Mouse (Mus musculus) liver, adult (tissue): ENCODE data around the gene Adamtsl2.

Source experiments
- GATA4 ChIP-seq: IDR thresholded peaks from 2 replicates; pipeline ENCODE4 v1.6.1; 2014; ENCODE audit warnings: mild to moderate bottlenecking, low read length; ENCODE audit not compliant: insufficient replicate concordance

The Adamtsl2 gene

GRCm38 (mm10) chr2:27079152-27079584 lies at the start of gene Adamtsl2:
TSS of gene Adamtsl2 (plus strand) at chr2:27079379.
- TF ChIP-seq GATA4: no peak

DNA sequence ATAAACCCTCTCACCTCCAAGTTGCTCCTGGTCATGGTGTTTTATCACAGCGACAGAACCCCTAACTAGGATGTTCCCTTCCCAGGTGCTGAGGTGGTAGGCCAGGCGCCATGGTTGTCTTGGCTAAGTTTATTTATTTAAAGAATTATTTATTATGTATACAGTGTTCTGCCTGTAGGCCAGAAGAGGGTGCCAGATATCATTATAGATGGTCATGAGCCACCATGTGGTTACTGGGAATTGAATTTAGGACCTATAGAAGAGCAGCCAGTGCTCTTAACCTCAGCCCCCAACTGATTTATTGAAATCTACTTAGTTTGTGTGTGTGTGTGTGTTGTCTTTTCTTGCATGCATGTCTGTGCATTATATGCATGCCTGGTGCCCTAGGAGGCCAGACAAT lies 46.8 kb upstream of the Adamtsl2 start:
- no peak for TF ChIP-seq GATA4

DNA sequence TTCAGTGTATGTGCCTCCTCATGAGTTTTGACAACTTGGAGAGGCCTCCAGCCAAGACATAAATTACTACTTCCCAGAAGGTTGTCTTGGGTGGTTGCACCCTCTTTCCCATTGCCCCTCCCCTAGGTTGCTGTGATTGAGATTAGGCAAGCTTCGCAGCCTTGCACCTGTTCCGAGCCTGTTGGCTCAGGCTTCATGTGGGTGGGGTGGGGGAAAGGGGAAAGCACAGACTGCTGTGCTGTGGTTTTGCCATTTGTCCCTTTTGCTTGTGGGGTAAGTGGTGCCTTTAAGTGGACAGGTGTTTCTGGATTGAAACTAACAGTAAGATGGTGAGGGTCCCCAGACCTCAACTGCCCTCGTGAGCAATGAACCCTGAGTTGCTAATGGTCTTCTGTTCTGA lies 43.2 kb upstream of the Adamtsl2 start:
- TF ChIP-seq GATA4: no peak

- no peak for TF ChIP-seq GATA4
Observed at GRCm38 (mm10) chr2:27037008-27037407, 42.2 kb upstream of the Adamtsl2 start.

- TF ChIP-seq GATA4: no peak
Observed at GRCm38 (mm10) chr2:27038596-27038995, 40.6 kb upstream of the Adamtsl2 start.

GRCm38 (mm10) chr2:27039286-27039685 lies 39.9 kb upstream of the Adamtsl2 start:
- no peak for TF ChIP-seq GATA4

GRCm38 (mm10) chr2:27042131-27042844 lies 36.9 kb upstream of the Adamtsl2 start:
- no peak for TF ChIP-seq GATA4

DNA sequence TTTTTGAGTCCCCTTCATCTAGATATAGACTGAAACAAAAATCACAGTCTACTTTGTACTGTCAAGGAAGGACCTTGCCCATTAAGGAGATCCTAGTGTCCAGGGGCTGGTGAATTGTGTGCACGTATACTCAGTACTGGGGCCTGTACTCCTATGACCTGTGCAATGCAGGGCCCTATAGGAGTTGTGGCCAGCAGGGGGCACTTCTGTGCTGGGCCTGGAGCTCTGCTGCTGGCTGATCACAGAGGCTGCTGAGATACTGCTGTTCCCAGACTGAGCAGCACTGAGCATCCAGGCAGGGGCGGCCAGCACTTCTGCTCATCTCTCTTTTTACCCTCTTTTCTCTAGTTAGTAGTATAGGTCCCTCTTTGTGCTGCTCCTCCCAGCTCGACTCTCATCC lies 35.7 kb upstream of the Adamtsl2 start:
- no peak for TF ChIP-seq GATA4

- TF ChIP-seq GATA4: no peak
Observed at GRCm38 (mm10) chr2:27044166-27044565, 35.0 kb upstream of the Adamtsl2 start.

DNA sequence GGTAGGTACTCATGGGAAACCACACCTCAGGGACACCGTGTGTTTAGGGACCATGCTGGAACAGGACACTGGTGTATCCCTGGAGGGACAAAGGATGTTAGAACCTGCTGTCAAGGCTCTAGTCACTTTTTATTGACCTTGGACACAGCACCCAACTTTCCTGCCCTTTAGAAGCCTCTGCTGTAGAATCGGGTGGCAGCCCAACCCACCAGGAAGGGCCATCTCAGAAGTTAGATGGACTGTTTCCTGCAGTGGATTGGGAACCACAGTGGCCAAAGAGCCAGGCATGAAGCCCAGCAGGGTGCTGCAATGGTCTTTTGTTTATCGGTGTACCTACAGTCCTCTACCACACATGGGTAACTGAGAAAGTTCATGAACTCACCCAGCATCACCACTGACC lies 34.5 kb upstream of the Adamtsl2 start:
- no peak for TF ChIP-seq GATA4

GRCm38 (mm10) chr2:27045979-27046770 lies 33.0 kb upstream of the Adamtsl2 start:
- TF ChIP-seq GATA4: no peak

DNA sequence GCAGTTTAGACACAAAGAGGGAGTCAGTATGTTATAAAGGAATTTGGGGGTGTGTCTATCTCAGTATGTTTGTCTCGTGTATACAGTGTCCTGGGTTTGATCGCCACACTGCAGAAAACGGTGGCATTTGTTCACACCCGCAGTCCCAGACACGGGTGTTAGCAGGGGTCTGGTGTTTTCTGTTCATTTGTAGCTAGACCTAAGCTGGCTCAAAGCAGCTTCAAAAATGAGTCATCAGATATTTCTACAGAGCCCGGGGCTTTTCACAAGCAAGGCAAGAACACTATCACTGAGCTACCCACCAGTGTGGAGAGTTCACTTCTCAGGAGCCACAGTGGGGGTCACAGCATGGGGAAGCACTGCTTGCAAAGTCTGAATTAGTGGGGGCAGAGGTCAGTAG lies 29.8 kb upstream of the Adamtsl2 start:
- no peak for TF ChIP-seq GATA4

DNA sequence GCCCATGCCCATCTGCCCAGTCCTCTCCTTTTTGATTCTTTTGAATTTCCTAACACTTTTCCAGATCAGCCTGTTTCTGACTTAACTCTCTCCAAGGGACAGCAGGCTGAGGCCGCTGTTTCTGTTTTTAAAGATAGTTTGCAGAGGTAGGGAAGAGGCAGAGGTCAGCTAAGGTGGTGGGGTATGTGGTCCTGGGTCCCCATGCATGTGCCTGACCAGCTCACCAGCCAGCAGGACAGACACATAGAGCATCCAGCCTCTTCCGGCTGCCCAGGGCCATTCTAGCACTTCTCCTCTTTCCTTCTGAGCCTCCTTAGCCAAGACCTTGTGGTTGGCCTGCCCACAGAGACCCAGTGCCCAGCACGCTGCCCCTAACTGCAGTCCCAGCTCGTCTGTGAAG lies 20.9 kb upstream of the Adamtsl2 start:
- no peak for TF ChIP-seq GATA4

- no peak for TF ChIP-seq GATA4
Observed at GRCm38 (mm10) chr2:27058751-27059150, 20.4 kb upstream of the Adamtsl2 start.

GRCm38 (mm10) chr2:27059187-27059586 lies 20.0 kb upstream of the Adamtsl2 start:
- TF ChIP-seq GATA4: no peak

- no peak for TF ChIP-seq GATA4
Observed at GRCm38 (mm10) chr2:27067124-27067523, 12.1 kb upstream of the Adamtsl2 start.

GRCm38 (mm10) chr2:27067996-27068395 lies 11.2 kb upstream of the Adamtsl2 start:
- no peak for TF ChIP-seq GATA4

DNA sequence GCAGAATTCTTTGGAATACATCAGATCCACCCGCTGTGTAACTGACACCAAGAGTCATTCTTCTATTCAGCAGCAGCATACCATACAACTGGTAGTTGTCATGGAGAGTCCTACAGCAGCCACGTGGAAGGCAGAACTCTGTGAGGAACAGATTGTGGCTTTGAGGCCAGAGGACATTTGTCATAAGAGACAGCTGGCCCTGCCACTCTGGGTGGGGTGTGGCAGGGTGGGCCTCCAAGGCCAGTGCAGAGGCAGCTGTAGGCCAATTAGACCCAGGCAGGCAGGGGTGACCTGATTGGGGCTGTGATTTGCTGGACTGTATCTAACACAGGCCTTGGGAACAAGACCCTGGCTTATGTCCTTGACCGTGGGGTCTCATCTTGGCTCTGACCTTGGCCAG lies 9.5 kb upstream of the Adamtsl2 start:
- no peak for TF ChIP-seq GATA4
